Mouse (Mus musculus): ENCODE measurements around the gene Ctnnbip1. TPM values are rescaled to one million over a fixed set of nuclear protein-coding genes. Genes with fewer than 3 reads are reported as not detected.

Ctnnbip1 gene
- total RNA-seq, 2 experiments from 2014 or later, result 40.3 to 41.9 TPM

GRCm38 (mm10) chr4:149576061-149576460 is 58.0 kb downstream of the Ctnnbip1 start:
- no peak for DNase-seq (ENCODE audit: low spot score in 2 of 2)
- intact Hi-C loops (cut with DNase I), result no loop called here

GRCm38 (mm10) chr4:149576993-149577548 is 59.0 kb downstream of the Ctnnbip1 start:
- intact Hi-C loops (cut with DNase I), result no loop called here
- no peak for DNase-seq (ENCODE audit: low spot score in 2 of 2)

DNA sequence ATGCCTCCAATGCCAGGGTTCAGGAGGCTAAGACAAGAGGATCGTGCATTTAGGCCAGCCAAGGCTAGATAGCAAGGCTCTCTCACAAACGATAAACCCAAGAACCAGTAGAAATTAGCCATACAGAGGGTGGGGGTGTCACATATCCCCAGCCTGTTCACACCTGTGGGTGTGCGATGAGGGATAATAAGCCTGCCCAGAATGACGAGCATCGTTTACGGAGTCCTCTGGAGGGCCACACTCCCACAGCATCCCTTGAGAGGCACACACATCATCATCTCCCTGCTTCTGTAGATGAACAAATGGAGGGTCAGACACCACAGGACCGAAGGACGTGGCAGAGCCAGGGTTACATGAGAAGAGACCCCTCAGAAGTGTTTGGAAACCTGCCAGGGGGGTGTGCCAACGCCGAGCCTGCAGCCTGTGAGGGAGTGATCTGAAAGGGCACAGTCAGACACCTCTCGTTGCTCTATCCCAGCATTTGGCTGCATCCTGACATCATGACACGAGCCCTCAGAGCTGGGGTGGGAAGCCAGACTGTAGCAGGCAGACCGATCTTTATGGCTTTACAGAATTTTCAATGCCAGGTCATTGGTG is 60.1 kb downstream of the Ctnnbip1 start:
- peak in 1 of 2 experiments; percentile 61 for DNase-seq (ENCODE audit: low spot score in 2 of 2)
- intact Hi-C loops (cut with DNase I), result no loop called here

GRCm38 (mm10) chr4:149578831-149579230 is 60.8 kb downstream of the Ctnnbip1 start:
- no peak for DNase-seq (ENCODE audit: low spot score in 2 of 2)
- intact Hi-C loops (cut with DNase I), result no loop called here

GRCm38 (mm10) chr4:149585236-149585635 is 67.2 kb downstream of the Ctnnbip1 start:
- intact Hi-C loops (cut with DNase I), result loop anchor here (5.0 kb wide), 1 partner anchor 33 kb away; no protein-coding TSS in a partner anchor
- no peak for DNase-seq (ENCODE audit: low spot score in 2 of 2)

DNA sequence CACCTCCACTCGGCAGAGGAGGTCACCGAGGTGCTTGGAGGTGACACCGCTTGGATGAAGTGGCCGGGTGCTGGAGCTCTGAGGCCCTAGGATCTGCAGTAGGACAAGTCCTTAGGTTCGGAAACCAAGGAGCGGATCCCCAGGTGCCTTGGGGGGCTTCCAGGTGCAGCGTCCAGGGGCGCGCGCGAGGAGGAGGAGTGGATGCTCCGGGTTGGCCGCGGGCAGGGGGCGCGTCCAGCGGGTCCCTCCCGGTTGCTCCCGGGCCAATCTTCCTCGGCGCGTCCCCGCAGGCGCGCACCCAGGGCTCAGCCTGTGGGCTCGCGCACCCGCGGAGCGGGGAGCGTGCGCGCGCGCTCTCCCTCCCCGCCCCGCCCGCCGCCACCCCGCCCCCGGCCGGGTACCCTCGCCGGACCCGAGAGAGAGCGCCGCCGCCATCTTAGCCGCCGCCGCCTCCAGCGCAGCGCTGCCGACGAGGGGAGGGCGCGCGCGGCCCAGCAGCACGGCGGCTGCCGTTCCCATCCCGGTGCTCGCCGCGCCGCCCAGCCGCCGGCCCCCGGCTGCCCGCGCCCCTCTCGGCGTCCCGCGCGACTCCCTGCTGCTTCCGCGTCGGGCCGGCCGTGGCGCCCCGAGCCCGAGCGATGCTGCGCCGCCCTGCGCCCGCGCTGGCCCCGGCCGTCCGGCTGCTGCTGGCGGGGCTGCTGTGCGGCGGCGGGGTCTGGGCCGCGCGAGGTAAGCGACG is 68.2 kb downstream of the Ctnnbip1 start, which contains the start of gene Clstn1:
Gene Clstn1, plus strand, starts transcription at position 425 of the 739 bp plus-strand sequence.
- DNase-seq (ENCODE audit: low spot score in 2 of 2), result peak; percentile 63 to 70
- intact Hi-C loops (cut with DNase I), result loop anchor here (1.0 to 5.0 kb wide), 2 partner anchors 16 to 34 kb away; no protein-coding TSS in a partner anchor

GRCm38 (mm10) chr4:149586783-149587595 is 69.0 kb downstream of the Ctnnbip1 start:
- peak; percentile 36 to 59 for DNase-seq (ENCODE audit: low spot score in 2 of 2)
- intact Hi-C loops (cut with DNase I), result loop anchor here (1.0 to 5.0 kb wide), 3 partner anchors 17 to 35 kb away; no protein-coding TSS in a partner anchor

GRCm38 (mm10) chr4:149587596-149588168 is 69.6 kb downstream of the Ctnnbip1 start:
- intact Hi-C loops (cut with DNase I), result loop anchor here (1.0 to 5.0 kb wide), 2 partner anchors 25 to 35 kb away; no protein-coding TSS in a partner anchor
- peak in 1 of 2 experiments; percentile 91 for DNase-seq (ENCODE audit: low spot score in 2 of 2)

- DNase-seq (ENCODE audit: low spot score in 2 of 2), result no peak
- intact Hi-C loops (cut with DNase I), result no loop called here
Observed at GRCm38 (mm10) chr4:149590200-149590599, 72.2 kb downstream of the Ctnnbip1 start.

DNA sequence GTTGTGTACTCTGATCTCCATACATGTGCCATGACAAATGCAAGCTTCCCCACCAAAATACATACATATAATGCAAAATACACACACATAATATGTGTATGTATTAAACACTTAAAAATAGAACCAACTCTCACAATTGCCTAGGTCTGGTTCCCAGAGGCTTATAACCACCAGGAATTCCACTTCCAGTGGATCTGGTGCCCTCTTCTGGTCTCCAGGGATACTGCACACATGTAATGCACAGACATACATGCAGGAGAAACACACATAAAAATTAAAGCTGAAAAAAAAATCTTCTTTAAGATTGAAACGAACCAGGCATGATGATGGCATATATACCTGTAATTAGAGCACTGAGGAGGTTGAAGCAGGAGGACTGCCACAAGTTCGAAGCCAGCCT is 73.5 kb downstream of the Ctnnbip1 start:
- DNase-seq (ENCODE audit: low spot score in 2 of 2), result no peak
- intact Hi-C loops (cut with DNase I), result no loop called here

GRCm38 (mm10) chr4:149594913-149595581 is 77.0 kb downstream of the Ctnnbip1 start:
- DNase-seq (ENCODE audit: low spot score in 2 of 2), result no peak
- intact Hi-C loops (cut with DNase I), result no loop called here

DNA sequence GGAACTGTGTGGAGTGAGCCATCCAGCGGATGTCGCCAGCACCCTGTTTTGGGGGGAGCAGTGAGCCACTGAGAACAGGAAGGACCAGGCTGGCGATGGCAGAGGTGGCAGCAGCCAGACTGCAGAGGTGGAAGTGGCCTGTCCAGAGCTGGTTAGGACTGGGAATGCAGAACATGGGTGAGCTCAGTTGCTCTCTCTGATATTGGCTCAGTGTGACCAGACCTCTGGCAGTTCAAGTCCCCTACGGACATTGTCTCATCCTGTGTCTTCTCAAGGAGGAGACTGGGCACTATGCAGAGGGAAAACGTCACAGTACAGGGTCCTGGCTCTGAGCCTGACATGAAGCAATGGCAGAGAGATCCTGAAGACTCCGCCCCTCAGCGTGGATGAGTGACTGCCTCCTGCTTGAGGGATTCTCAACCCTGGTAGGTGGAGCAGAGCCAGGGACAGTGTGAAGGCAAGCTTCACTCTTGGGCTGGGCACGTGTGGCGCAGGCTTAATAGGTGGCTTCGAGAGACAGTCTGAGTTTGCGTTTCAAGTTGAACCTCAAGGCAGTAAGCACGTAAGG is 79.7 kb downstream of the Ctnnbip1 start:
- intact Hi-C loops (cut with DNase I), result no loop called here
- DNase-seq (ENCODE audit: low spot score in 2 of 2), result no peak

DNA sequence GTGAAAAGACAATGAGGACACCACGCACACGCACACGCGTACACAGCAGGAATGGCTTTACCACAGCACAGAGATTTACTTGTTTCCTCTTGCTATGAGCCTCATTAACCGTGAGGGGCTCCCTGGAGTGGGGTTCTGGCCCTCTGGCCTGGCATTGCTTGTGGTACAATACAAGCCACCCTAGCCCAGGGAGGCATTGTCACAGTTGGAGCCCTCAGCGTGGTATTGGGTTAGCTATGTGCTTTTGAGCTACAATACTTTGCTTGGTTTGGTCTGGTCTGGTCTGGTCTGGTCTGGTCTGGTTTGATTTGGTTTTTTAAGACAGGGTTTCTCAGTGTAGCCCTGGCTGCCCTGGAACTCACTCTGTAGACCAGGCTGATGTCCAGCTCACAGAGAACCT is 81.5 kb downstream of the Ctnnbip1 start:
- DNase-seq (ENCODE audit: low spot score in 2 of 2), result no peak
- intact Hi-C loops (cut with DNase I), result no loop called here

DNA sequence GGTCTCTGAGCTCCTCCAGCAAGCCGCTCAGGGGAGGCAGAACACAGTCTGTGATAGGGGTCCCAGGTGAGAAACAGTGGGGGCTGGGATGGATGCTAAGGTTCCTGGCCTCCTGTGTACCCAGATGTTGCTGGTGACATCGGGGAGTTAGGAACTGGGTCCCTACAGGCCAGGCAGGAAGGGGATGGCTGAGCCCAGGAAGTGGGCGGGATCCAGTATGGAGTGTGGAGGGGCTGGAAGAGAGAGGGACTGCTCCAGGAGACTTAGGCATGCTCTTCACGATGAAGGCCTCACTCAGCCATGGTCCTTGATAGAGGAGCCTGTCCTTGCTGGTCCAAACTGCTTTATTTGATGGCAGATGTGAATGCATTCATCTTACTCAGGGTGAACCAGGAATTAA is 82.1 kb downstream of the Ctnnbip1 start:
- intact Hi-C loops (cut with DNase I), result no loop called here
- no peak for DNase-seq (ENCODE audit: low spot score in 2 of 2)

GRCm38 (mm10) chr4:149601484-149601883 is 83.4 kb downstream of the Ctnnbip1 start:
- intact Hi-C loops (cut with DNase I), result no loop called here
- DNase-seq (ENCODE audit: low spot score in 2 of 2), result no peak

GRCm38 (mm10) chr4:149602236-149602635 is 84.2 kb downstream of the Ctnnbip1 start:
- intact Hi-C loops (cut with DNase I), result no loop called here

GRCm38 (mm10) chr4:149603860-149604259 is 85.8 kb downstream of the Ctnnbip1 start:
- intact Hi-C loops (cut with DNase I), result no loop called here
- no peak for DNase-seq (ENCODE audit: low spot score in 2 of 2)

More at GRCm38 (mm10) chr4:149602236-149602635, 84.2 kb downstream of the Ctnnbip1 start:
- no peak for DNase-seq (ENCODE audit: low spot score in 2 of 2)

DNA sequence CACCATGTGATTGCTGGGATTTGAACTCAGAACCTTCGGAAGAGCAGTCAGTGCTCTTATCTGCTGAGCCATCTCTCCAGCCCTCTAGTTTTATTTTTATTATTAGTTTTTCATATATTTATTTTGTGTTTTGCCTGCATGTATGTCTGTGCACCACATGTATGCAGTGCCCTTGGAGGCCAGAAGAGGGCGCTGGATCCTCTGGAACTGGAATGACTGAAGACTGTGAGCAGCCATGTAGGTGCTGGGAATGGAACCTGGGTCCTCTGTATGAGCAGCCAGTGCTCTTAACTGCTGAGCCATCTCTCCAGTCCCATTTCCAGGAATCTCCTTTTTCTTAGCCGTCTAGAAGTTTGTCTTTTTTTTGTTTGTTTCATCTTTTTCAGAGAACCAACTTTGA is 86.5 kb downstream of the Ctnnbip1 start:
- intact Hi-C loops (cut with DNase I), result no loop called here
- no peak for DNase-seq (ENCODE audit: low spot score in 2 of 2)

GRCm38 (mm10) chr4:149606056-149606455 is 88.0 kb downstream of the Ctnnbip1 start:
- no peak for DNase-seq (ENCODE audit: low spot score in 2 of 2)
- intact Hi-C loops (cut with DNase I), result no loop called here
